Mouse (Mus musculus) lung, adult 2 months (tissue): ENCODE results near the gene Plcb2. TPM values are rescaled to one million over a fixed set of nuclear protein-coding genes. Genes with fewer than 3 reads are reported as not detected.

Source experiments
- DNase-seq: peaks from one replicate; pipeline ENCODE4 v3.0.0; 2022
- H3K4me1 ChIP-seq: fragments of 200-500 bp; 2 replicates; pipeline ENCODE4 v1.6.1; 2011; ENCODE audit warnings: low read length; ENCODE audit not compliant: control insufficient read depth, insufficient read depth
- H3K4me3 ChIP-seq: fragments of 200-500 bp; replicated peaks from 2 replicates; pipeline ENCODE3; 2011; ENCODE audit warnings: low read depth, mild to moderate bottlenecking, control low read depth, low read length; ENCODE audit errors: extremely low read depth
- CTCF ChIP-seq: fragments of 200-500 bp; IDR thresholded peaks from 2 replicates; pipeline ENCODE4 v1.5.1; 2011; ENCODE audit warnings: mild to moderate bottlenecking, low read length, control low read depth; ENCODE audit not compliant: insufficient read depth
- POLR2A ChIP-seq: fragments of 200-500 bp; IDR thresholded peaks from 2 replicates; pipeline ENCODE4 v1.6.1; 2011; ENCODE audit warnings: low read depth, mild to moderate bottlenecking, control low read depth, low read length, borderline replicate concordance; ENCODE audit errors: extremely low read depth
- WGBS: fragments of 180-500 bp; shearing (Covaris S2); methylation state at CpG from one replicate; pipeline ENCODE4 v1.1.7; 2018; 5-methylcytosine and 5-hydroxymethylcytosine counted together
- polyA plus RNA-seq: library from polyadenylated mRNA; depleted of rRNA; stranded (reverse); fragments of >200 nt; gene quantifications from 2 replicates; pipeline ENCODE4 v1.2.3, GENCODE M21; 2012

The Plcb2 gene
- polyA plus RNA-seq, 1 experiment: 15.2 TPM

DNA sequence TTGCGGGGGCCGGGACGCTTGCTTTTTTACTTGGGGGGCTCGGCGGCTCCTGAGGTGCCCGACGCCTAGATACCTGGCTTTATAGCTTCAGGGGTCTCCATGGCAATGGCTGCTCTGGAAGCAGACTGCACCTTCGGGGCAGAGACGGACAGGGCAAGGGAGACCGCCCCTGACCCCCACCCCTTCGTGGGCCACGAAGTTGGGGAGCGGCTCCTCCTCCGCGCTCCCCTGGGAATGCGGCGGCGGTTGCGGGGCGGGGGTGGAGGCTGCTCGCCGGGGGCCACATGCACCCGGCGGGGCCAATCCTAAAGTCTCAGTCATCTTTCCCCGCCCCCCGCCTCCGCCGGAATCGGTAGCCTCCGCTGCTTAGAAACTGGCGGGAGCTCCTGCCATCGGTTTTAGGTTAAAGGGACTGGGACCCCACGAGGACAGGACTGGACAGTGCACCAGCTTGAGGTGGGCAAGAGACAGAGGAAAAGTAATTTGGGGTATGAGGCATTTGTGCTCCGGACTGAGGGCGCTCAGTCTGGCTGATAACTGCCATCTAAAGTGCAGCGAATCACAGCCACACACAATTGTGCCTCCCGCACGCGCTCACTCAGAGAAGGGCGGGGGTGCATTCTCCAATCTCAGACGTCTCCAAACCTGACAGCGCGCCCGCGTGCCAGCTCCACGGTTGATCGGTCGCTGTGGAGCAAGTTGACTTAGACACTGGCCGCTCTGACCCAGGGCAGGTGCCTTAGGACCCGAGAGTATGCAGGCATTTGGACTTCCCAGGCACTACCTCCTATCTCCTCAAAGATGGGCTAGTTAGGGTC lies 24.1 kb downstream of the Plcb2 start, which contains the start of gene Ankrd63:
TSS of gene Ankrd63 (minus strand) at position 51 of the 818 bp plus-strand sequence.
- WGBS: 3% methylated on average over 50 of the region's 50 CpGs
- no peak for DNase-seq
- peak within 1 kb of the TSS; percentile 77 for H3K4me3 ChIP-seq
- TF ChIP-seq CTCF (no peak), POLR2A (peak; percentile 45; the same call in 1 of the 2 replicates)
- H3K4me1 ChIP-seq: peaks cover 8% of the 10 kb centered on the region

DNA sequence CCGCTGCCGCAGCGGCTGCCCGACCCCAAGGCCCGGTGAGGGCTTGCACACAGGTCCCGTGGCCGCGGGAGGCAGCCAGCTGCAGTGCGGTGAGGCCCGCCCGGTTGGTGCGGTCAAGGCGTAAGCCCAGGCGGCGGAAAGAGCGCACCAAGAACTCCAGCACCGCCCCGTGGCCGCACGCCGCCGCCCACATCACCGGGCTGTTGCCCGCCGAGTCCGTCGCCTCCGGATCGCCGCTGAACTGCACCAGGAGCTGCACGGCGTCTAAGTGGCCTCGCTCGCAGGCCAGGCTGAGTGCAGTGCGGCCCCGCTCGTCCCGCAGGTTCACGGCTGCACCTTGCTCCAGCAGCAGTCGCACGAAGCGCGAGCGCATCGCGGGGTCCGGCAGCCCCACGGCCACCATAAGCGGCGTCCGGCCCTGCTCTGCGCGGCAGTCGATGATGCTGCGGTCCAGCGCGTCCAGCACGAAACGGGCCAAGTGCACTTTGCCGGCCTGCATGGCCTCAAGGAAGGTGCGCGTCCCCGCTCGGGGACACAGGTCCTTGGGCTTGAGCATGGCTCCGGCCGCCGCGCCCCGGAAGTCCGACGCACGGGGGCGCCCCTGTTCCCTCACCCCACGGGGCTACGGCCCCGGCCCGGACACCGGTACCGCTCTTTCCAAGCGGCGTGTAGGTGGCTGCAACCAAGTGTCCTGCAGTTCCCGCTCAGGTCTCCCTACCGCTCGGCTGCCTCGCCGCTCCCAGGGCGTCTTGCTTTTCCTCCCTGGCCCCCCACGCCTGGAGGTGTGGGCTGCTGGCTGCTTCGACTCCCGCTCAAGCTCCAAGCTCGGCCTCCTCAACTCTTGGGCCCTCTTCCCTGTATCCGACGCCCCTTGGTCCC lies 25.1 kb downstream of the Plcb2 start:
- 1% methylated on average over 93 of the region's 93 CpGs for WGBS
- TF ChIP-seq CTCF (no peak), POLR2A (peak; percentile 32; the same call in 1 of the 2 replicates)
- DNase-seq: peak; percentile 61
- Histone ChIP-seq H3K4me3 (peak overlapping the region; percentile 77), H3K4me1 (peaks cover 8% of the 10 kb centered on the region)

GRCm38 (mm10) chr2:118701971-118702882 lies 26.0 kb downstream of the Plcb2 start:
- Histone ChIP-seq H3K4me3 (peak overlapping the region; percentile 77), H3K4me1 (peaks cover 8% of the 10 kb centered on the region)
- DNase-seq: no peak
- TF ChIP-seq POLR2A (peak; percentile 21; the same call in 1 of the 2 replicates), CTCF (no peak)
- 20% methylated on average over 51 of the region's 51 CpGs for WGBS

DNA sequence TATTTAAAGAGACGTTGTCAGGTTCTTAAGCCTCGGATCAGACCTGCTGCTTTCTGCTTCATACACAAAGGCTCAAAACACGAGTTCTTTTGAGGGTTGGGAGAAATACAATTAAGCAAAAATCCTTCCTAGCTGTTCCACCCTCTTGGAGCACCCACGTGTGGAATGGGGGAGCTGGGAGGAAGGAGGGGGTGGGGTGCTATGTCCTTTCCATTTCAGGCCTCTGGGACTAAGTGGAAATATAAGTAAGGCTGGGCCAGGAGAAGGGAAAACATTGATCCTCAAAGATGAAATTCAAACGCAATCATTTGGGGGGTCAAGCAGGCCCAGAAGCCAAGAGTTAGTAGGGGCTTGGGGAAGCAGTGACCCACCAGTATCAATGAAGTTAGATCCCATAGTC lies 27.1 kb downstream of the Plcb2 start:
- WGBS: 47% methylated on average over 5 of the region's 5 CpGs
- TF ChIP-seq CTCF: no peak
- TF ChIP-seq POLR2A: no peak
- no peak overlapping the region for H3K4me3 ChIP-seq
- no peak for DNase-seq
- peaks cover 8% of the 10 kb centered on the region for H3K4me1 ChIP-seq

- DNase-seq: peak; percentile 85
- Histone ChIP-seq H3K4me1 (peaks cover 8% of the 10 kb centered on the region), H3K4me3 (no peak overlapping the region)
- WGBS: 8% methylated on average over 32 of the region's 32 CpGs
- TF ChIP-seq CTCF (peak; percentile 74), POLR2A (no peak)
These were observed 27.8 kb downstream of the Plcb2 start for GRCm38 (mm10) chr2:118700179-118701062.

- Histone ChIP-seq H3K4me1 (peaks cover under 1% of the 10 kb centered on the region), H3K4me3 (no peak overlapping the region)
- no peak for DNase-seq
- no peak for TF ChIP-seq CTCF
- no peak for TF ChIP-seq POLR2A
- WGBS: 33% methylated on average over 7 of the region's 7 CpGs
These were observed 30.3 kb downstream of the Plcb2 start for GRCm38 (mm10) chr2:118697955-118698354.

DNA sequence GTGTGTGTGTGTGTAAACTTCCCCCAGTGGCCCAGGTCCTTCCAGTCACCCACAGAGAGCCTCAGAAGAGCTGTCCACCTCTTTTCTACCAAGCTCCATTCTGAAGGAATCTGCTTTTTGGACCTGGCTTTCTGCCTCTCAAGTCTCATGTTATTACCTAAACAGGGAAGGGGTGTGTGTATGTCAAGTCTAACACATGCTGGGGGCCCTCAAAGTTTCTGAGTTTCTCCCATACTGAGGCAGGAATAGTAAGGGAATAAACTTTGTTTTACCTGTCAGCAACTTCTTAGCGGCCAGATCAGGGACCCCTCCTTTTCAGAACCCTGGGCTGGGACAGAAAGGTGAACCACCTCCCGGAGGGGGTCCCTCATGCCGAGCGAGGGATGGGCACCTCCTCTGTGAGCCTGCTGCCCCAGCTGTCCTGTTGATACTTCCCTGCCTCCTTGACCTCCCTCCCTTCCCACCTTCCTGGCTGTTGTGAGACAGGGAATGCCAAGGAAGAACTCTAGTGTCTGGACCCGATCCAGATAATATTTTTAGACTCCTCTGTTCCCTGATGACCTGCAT lies 30.8 kb downstream of the Plcb2 start:
- Histone ChIP-seq H3K4me3 (no peak overlapping the region), H3K4me1 (no peaks in the 10 kb centered on the region; the same call in none of the 2 replicates)
- DNase-seq: no peak
- WGBS: 29% methylated on average over 5 of the region's 5 CpGs
- TF ChIP-seq POLR2A: no peak
- TF ChIP-seq CTCF: no peak
